Mouse (Mus musculus) mesoderm, embryonic 11.5 days (tissue): Measurements from ENCODE around the gene Mgat5.

Experiments used
- DNase-seq: peaks from one replicate; pipeline ENCODE4 v3.0.0-alpha.2; 2012; ENCODE audit warnings: low read depth, low spot score

The Mgat5 gene

GRCm38 (mm10) chr1:127425021-127425532 lies 220.3 kb downstream of the Mgat5 start:
- DNase-seq: no peak

GRCm38 (mm10) chr1:127430290-127430689 lies 225.5 kb downstream of the Mgat5 start:
- no peak for DNase-seq

GRCm38 (mm10) chr1:127434829-127435228 lies 230.0 kb downstream of the Mgat5 start:
- DNase-seq: no peak

- DNase-seq: no peak
These were observed 232.3 kb downstream of the Mgat5 start for GRCm38 (mm10) chr1:127437091-127437490.

- DNase-seq: no peak
These were observed 234.7 kb downstream of the Mgat5 start for GRCm38 (mm10) chr1:127439452-127439891.

- DNase-seq: no peak
These were observed 236.2 kb downstream of the Mgat5 start for GRCm38 (mm10) chr1:127441007-127441406.

GRCm38 (mm10) chr1:127441736-127442135 lies 236.9 kb downstream of the Mgat5 start:
- DNase-seq: no peak

GRCm38 (mm10) chr1:127442880-127443877 lies 238.4 kb downstream of the Mgat5 start:
- DNase-seq: peak; percentile 66

- DNase-seq: peak; percentile 51
These were observed 240.1 kb downstream of the Mgat5 start for GRCm38 (mm10) chr1:127444836-127445485.

GRCm38 (mm10) chr1:127453397-127453796 lies 248.6 kb downstream of the Mgat5 start:
- DNase-seq: no peak

GRCm38 (mm10) chr1:127459015-127459451 lies 254.2 kb downstream of the Mgat5 start:
- peak; percentile 87 for DNase-seq

GRCm38 (mm10) chr1:127459576-127459975 lies 254.8 kb downstream of the Mgat5 start:
- DNase-seq: no peak

- no peak for DNase-seq
These were observed 256.2 kb downstream of the Mgat5 start for GRCm38 (mm10) chr1:127461017-127461416.

GRCm38 (mm10) chr1:127464041-127464440 lies 259.2 kb downstream of the Mgat5 start:
- DNase-seq: no peak

- DNase-seq: no peak
These were observed 260.5 kb downstream of the Mgat5 start for GRCm38 (mm10) chr1:127465292-127465691.

GRCm38 (mm10) chr1:127467238-127467637 lies 262.4 kb downstream of the Mgat5 start:
- no peak for DNase-seq

- no peak for DNase-seq
These were observed 265.4 kb downstream of the Mgat5 start for GRCm38 (mm10) chr1:127470175-127470574.

GRCm38 (mm10) chr1:127475756-127476155 lies 270.9 kb downstream of the Mgat5 start:
- no peak for DNase-seq

GRCm38 (mm10) chr1:127482911-127483310 lies 278.1 kb downstream of the Mgat5 start:
- DNase-seq: no peak

GRCm38 (mm10) chr1:127484188-127484587 lies 279.4 kb downstream of the Mgat5 start:
- DNase-seq: no peak

GRCm38 (mm10) chr1:127484826-127485225 lies 280.0 kb downstream of the Mgat5 start:
- DNase-seq: peak; percentile 51

GRCm38 (mm10) chr1:127487161-127487560 lies 282.3 kb downstream of the Mgat5 start:
- DNase-seq: peak; percentile 19
